Mouse (Mus musculus) CH12.LX (cell line): ENCODE measurements around the gene Terb2. TPM values are rescaled to one million over a fixed set of nuclear protein-coding genes. Genes with fewer than 3 reads are reported as not detected.

Experiments
- DNase-seq: peaks from one replicate; pipeline ENCODE4 v3.0.0-alpha.2; 2013; ENCODE audit errors: extremely low read depth
- H3K27ac ChIP-seq: 2 replicates; pipeline ENCODE4 v1.5.1; 2012; ENCODE audit warnings: low read depth, mild to moderate bottlenecking, control low read depth, moderate library complexity; ENCODE audit not compliant: insufficient read depth
- H3K27me3 ChIP-seq: replicated peaks from 2 replicates; pipeline ENCODE3; 2012; ENCODE audit warnings: inconsistent platforms
- H3K36me3 ChIP-seq, 2 experiments: replicated peaks in 1 of 2; 2 replicates each; pipeline versions ENCODE3 to v1.6.1; 2012; ENCODE audit warnings: inconsistent platforms in 1 of 2, low read length in 1 of 2, mild to moderate bottlenecking in 1 of 2, mixed read lengths in 1 of 2, moderate library complexity in 1 of 2; ENCODE audit not compliant: control insufficient read depth in 1 of 2, insufficient read depth in 1 of 2
- H3K4me1 ChIP-seq, 2 experiments: 2 replicates each; pipeline ENCODE4 v1.6.1; 2012; ENCODE audit warnings: inconsistent platforms in 1 of 2, moderate library complexity in 1 of 2; ENCODE audit not compliant: insufficient read depth in 2 of 2, control insufficient read depth in 1 of 2
- H3K4me2 ChIP-seq: 2 replicates; pipeline ENCODE4 v1.6.1; 2012; ENCODE audit warnings: low read depth, mild to moderate bottlenecking, control low read depth; ENCODE audit not compliant: poor library complexity, insufficient read depth, severe bottlenecking
- H3K4me3 ChIP-seq, 3 experiments: fragments of 150-350 bp in 1 of 3; sonication (generic) in 1 of 3; replicated peaks in 1 of 3; 2 replicates each; pipeline versions ENCODE3 to v1.5.1; 2011 to 2012; ENCODE audit warnings: low read depth in 2 of 3, low read length in 2 of 3, mild to moderate bottlenecking in 2 of 3, moderate library complexity in 2 of 3, control low read depth in 1 of 3, improper control_type of control experiment in 1 of 3, inconsistent platforms in 1 of 3, mixed read lengths in 1 of 3; ENCODE audit not compliant: poor library complexity in 1 of 3
- H3K79me2 ChIP-seq: replicated peaks from 2 replicates; pipeline ENCODE4 v1.6.1; 2012; ENCODE audit warnings: mild to moderate bottlenecking, moderate library complexity; ENCODE audit not compliant: control insufficient read depth, poor library complexity, insufficient read depth, severe bottlenecking; ENCODE audit errors: extremely low read depth
- H3K9ac ChIP-seq: 2 replicates; pipeline ENCODE4 v1.6.1; 2012; ENCODE audit warnings: low read depth, mild to moderate bottlenecking, control low read depth, moderate library complexity; ENCODE audit not compliant: insufficient read depth
- H3K9me3 ChIP-seq: replicated peaks from 2 replicates; pipeline ENCODE3; 2012; ENCODE audit warnings: low read length, inconsistent platforms, mixed read lengths
- CHD1 ChIP-seq: IDR thresholded peaks from 2 replicates; pipeline ENCODE4 v1.6.1; 2012; ENCODE audit warnings: low read depth, low read length, improper control_type of control experiment, inconsistent platforms
- CTCF ChIP-seq, 2 experiments: IDR thresholded peaks in 1 of 2; conservative IDR thresholded peaks in 1 of 2; 2 replicates each; pipeline ENCODE4 v1.5.1; 2011 to 2012; ENCODE audit warnings: low read depth in 2 of 2, low read length in 2 of 2, improper control_type of control experiment in 1 of 2, inconsistent platforms in 1 of 2, mild to moderate bottlenecking in 1 of 2, moderate library complexity in 1 of 2
- EP300 ChIP-seq: IDR thresholded peaks from 2 replicates; pipeline ENCODE4 v1.6.1; 2011; ENCODE audit warnings: low read length, improper control_type of control experiment
- ETS1 ChIP-seq: conservative IDR thresholded peaks from 2 replicates; pipeline ENCODE4 v1.6.1; 2012; ENCODE audit warnings: low read depth, mild to moderate bottlenecking, inconsistent platforms, low read length, improper control_type of control experiment, moderate library complexity
- HCFC1 ChIP-seq: IDR thresholded peaks from 2 replicates; pipeline ENCODE4 v1.6.1; 2012; ENCODE audit warnings: low read depth, mild to moderate bottlenecking, inconsistent platforms, low read length, improper control_type of control experiment
- IRF4 ChIP-seq: IDR thresholded peaks from 2 replicates; pipeline ENCODE4 v1.6.1; 2014; ENCODE audit warnings: low read depth, mild to moderate bottlenecking, inconsistent platforms, low read length, improper control_type of control experiment
- JUN ChIP-seq: IDR thresholded peaks from 2 replicates; pipeline ENCODE4 v1.6.1; 2011; ENCODE audit warnings: low read depth, mild to moderate bottlenecking, low read length, improper control_type of control experiment, moderate library complexity; ENCODE audit not compliant: insufficient read depth
- JUND ChIP-seq: conservative IDR thresholded peaks from 2 replicates; pipeline ENCODE4 v1.6.1; 2011; ENCODE audit warnings: low read depth, low read length, improper control_type of control experiment
- KAT2A ChIP-seq: IDR thresholded peaks from 2 replicates; pipeline ENCODE4 v1.6.1; 2012; ENCODE audit warnings: low read length, improper control_type of control experiment, inconsistent platforms; ENCODE audit not compliant: insufficient replicate concordance
- MAX ChIP-seq: IDR thresholded peaks from 2 replicates; pipeline ENCODE4 v1.6.1; 2011; ENCODE audit warnings: low read length, improper control_type of control experiment
- MEF2A ChIP-seq: IDR thresholded peaks from 2 replicates; pipeline ENCODE4 v1.6.1; 2014; ENCODE audit warnings: low read depth, mild to moderate bottlenecking, inconsistent platforms, low read length, improper control_type of control experiment, borderline replicate concordance
- MXI1 ChIP-seq: IDR thresholded peaks from 2 replicates; pipeline ENCODE4 v1.6.1; 2011; ENCODE audit warnings: mild to moderate bottlenecking, low read depth, low read length, improper control_type of control experiment
- NELFE ChIP-seq: IDR thresholded peaks from 2 replicates; pipeline ENCODE4 v1.6.1; 2011; ENCODE audit warnings: low read depth, low read length, improper control_type of control experiment
- POLR2A ChIP-seq: IDR thresholded peaks from 2 replicates; pipeline ENCODE4 v1.6.1; 2011; ENCODE audit warnings: low read depth, mild to moderate bottlenecking, improper control_type of control experiment, low read length
- POLR2AphosphoS2 ChIP-seq: IDR thresholded peaks from 2 replicates; pipeline ENCODE4 v1.6.1; 2011; ENCODE audit warnings: low read depth, low read length, improper control_type of control experiment
- RAD21 ChIP-seq: IDR thresholded peaks from 2 replicates; pipeline ENCODE4 v1.6.1; 2011; ENCODE audit warnings: low read depth, mild to moderate bottlenecking, low read length, improper control_type of control experiment, moderate library complexity
- RCOR1 ChIP-seq: conservative IDR thresholded peaks from 2 replicates; pipeline ENCODE4 v1.6.1; 2012; ENCODE audit warnings: low read depth, mild to moderate bottlenecking, inconsistent platforms, low read length, improper control_type of control experiment
- SIN3A ChIP-seq: IDR thresholded peaks from 2 replicates; pipeline ENCODE4 v1.6.1; 2012; ENCODE audit warnings: low read length, improper control_type of control experiment, inconsistent platforms
- UBTF ChIP-seq: IDR thresholded peaks from 2 replicates; pipeline ENCODE4 v1.6.1; 2012; ENCODE audit warnings: low read depth, mild to moderate bottlenecking, inconsistent platforms, low read length, improper control_type of control experiment, moderate library complexity
- USF1 ChIP-seq: IDR thresholded peaks from 2 replicates; pipeline ENCODE4 v1.6.1; 2014; ENCODE audit warnings: low read depth, mild to moderate bottlenecking, inconsistent platforms, low read length, improper control_type of control experiment
- USF2 ChIP-seq: conservative IDR thresholded peaks from 2 replicates; pipeline ENCODE4 v1.6.1; 2011; ENCODE audit warnings: low read depth, low read length, improper control_type of control experiment
- ZMIZ1 ChIP-seq: IDR thresholded peaks from 2 replicates; pipeline ENCODE4 v1.6.1; 2012; ENCODE audit warnings: low read depth, mild to moderate bottlenecking, inconsistent platforms, low read length, improper control_type of control experiment
- ZNF384 ChIP-seq: IDR thresholded peaks from 2 replicates; pipeline ENCODE4 v1.6.1; 2012; ENCODE audit warnings: low read depth, low read length, improper control_type of control experiment, inconsistent platforms
- dilution Hi-C: fragments of 300-500 bp; cut with MboI; formaldehyde crosslinking; loops from 2 replicates; pipeline ENCODE4 v1.14.3; 2020; ENCODE audit warnings: low sequenced_read_pairs; ENCODE audit not compliant: extremely low pct_unique_long_range_greater_than_20kb, extremely low pct_ligation_motif_present
- in situ Hi-C: fragments of 300-500 bp; cut with MboI; formaldehyde crosslinking; loops from 3 replicates; pipeline ENCODE4 v1.14.3; 2019; ENCODE audit warnings: low sequenced_read_pairs, low pct_ligation_motif_present, low pct_unique_long_range_greater_than_20kb, mixed read lengths
- polyA plus RNA-seq: library from polyadenylated mRNA; unstranded; fragments of >175 nt; gene quantifications from 2 replicates; pipeline ENCODE4 v1.2.1, GENCODE M21; 2012; ENCODE audit warnings: low read depth; ENCODE audit not compliant: insufficient read length
- total RNA-seq, 2 experiments: library from RNA; depleted of rRNA; stranded (reverse); fragments of 300-350 nt in 1 of 2; fragments of >200 nt in 1 of 2; gene quantifications; 2 replicates each; pipeline ENCODE4 v1.2.3; 2012 to 2014

The Terb2 gene
- total and polyA plus RNA-seq, 3 experiments: not detected

GRCm38 (mm10) chr2:122233759-122234557 is 47.9 kb downstream of the Terb2 start:
- peaks cover 8 to 13% of the 10 kb centered on the region in 2 experiments; a peak in 3 of 4 replicates for H3K4me1 ChIP-seq
- no peaks in the 10 kb centered on the region for H3K36me3 ChIP-seq
- H3K27ac ChIP-seq: no peak overlapping the region
- in situ Hi-C loops: no loop called here
- peak overlapping the region; percentile 66 for H3K4me2 ChIP-seq
- no peaks in the 10 kb centered on the region for H3K27me3 ChIP-seq
- H3K9me3 ChIP-seq: no peaks in the 10 kb centered on the region
- dilution Hi-C loops: no loop called here
- H3K4me3 ChIP-seq: peak overlapping the region; percentile 63 to 75 (median 73)
- TF ChIP-seq POLR2AphosphoS2: no peak
- TF ChIP-seq USF1: peak; percentile 74
- TF ChIP-seq MEF2A: no peak
- TF ChIP-seq RAD21: no peak
- no peak for TF ChIP-seq NELFE
- no peak for TF ChIP-seq JUND
- TF ChIP-seq KAT2A: no peak
- no peak for TF ChIP-seq HCFC1
- no peak for TF ChIP-seq SIN3A
- TF ChIP-seq USF2: peak; percentile 76
- no peak for TF ChIP-seq RCOR1
- no peak for TF ChIP-seq ZMIZ1
- TF ChIP-seq JUN: no peak
- TF ChIP-seq CTCF (conservative IDR thresholded peaks at IDR 0.05 in 1 of 2, IDR thresholded peaks at IDR 0.05 in 1 of 2; ENCODE audit: low read depth in 2 of 2, low read length in 2 of 2): no peak
- TF ChIP-seq POLR2A: no peak
- no peak for TF ChIP-seq EP300
- TF ChIP-seq UBTF: no peak
- TF ChIP-seq CHD1: no peak
- peak; percentile 81 for TF ChIP-seq MAX
- peak; percentile 73 for TF ChIP-seq ZNF384
- no peak for TF ChIP-seq ETS1
- TF ChIP-seq IRF4: no peak
- TF ChIP-seq MXI1: peak; percentile 47; the same call in 1 of the 2 replicates
- DNase-seq: peak; percentile 29
- no peaks in the 10 kb centered on the region for H3K79me2 ChIP-seq
- H3K9ac ChIP-seq: peak overlapping the region; percentile 45
